Mouse (Mus musculus): ENCODE measurements around the gene Arpc5l.

- no peak for TF ChIP-seq CTCF (IDR thresholded peaks at IDR 0.05; ENCODE audit: insufficient read depth, low read length)
- no peak for TF ChIP-seq POLR2A (IDR thresholded peaks at IDR 0.05; ENCODE audit: borderline replicate concordance, extremely low read depth, low read depth, low read length)
Observed at GRCm38 (mm10) chr2:39006149-39006730, 1.1 kb downstream of the Arpc5l start.
